Mouse (Mus musculus): ENCODE data around the gene Saa3. TPM values are rescaled to one million over a fixed set of nuclear protein-coding genes. Genes with fewer than 3 reads are reported as not detected.
A peak's percentile ranks its signal among the peaks of the same experiment; 100 is the strongest.
"Not testable (repeated sequence)": the region's sequence is repeated elsewhere in the genome, so short reads cannot be mapped to it uniquely, and the experiment has no call there.

Saa3 gene
- total RNA-seq, 2 experiments from 2014 or later = not detected

DNA sequence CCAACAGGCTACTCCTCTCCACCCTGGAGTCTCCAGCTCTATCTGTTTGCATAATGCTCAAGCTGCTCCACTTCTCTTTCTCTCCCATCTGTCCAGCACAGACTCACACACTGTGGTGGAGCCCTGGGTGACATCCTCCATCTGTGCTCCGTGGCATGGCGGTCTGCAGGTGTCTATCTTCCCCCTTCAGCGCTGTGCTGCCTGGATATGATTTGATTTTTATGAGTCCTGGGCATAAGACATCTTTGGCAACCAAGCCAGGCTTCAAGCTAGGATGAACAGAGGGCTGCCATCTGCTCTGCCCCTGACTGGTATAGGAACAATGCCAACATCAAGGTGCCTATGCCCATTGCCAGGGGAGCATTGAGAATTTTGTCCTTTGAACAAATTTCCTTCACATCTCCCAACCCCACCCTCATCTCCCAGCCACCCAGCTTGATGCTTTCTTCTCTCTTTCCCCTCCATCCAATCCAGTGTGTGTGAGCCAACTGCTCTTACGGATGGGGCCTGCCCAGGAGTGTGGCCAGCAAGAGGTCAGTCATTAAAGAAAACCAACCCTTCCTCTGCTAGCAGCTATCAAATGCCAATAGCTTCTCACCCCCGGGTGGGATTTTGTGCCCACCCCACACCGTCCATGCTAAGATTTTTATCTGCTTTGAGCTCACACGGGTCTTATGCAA lies 3.2 kb upstream of the Saa3 start:
- DNase-seq = no peak

DNA sequence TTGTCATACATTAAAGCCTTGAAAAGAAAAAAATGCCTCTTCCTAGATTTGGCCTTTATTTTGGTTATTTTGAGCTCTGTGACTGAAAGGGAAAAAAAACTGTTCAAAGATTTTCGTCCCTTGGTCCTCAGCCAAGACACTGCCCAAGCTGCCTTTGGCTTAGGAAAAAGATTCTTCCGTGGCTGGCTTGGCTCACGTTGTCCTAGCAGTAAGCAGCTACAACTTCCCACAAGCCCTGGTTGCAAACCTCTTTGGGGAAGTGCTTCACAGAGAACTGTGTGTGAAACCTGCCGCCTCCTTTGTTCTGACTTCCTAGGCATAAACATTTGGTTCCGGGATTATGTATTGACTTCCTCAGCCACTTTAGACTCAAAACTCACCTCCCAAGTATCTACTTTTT lies 1.4 kb upstream of the Saa3 start:
- DNase-seq = peak; percentile 20
- intact Hi-C loops (cut with DNase I; ENCODE audit: low total_unique reads) = loop anchor here (10.0 kb wide), 1 partner anchor 72 kb away; no protein-coding TSS in a partner anchor

More for the DNA sequence above, 3.2 kb upstream of the Saa3 start:
- intact Hi-C loops (cut with DNase I; ENCODE audit: low total_unique reads) = loop anchor here (10.0 kb wide), 1 partner anchor 74 kb away; no protein-coding TSS in a partner anchor

DNA sequence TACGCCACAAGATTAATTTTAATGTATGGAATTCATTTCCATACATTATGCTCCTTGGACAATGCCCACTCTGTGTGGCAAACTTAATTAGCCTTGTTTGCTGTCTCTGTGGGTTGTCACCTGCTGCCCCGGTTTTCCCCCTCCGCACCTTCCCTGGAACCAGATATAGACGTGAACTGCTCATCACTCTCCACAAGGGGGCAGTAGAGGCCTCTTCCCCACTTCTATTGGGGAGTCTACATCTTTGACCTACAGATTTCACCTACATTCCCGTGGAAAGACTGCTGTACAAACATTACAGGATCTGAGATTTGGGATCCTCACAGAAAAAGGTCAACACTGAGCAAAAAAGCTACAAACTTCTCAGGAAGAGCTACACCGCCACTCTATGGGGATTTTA lies 982 bp downstream of the Saa3 start:
- peak; percentile 52 for DNase-seq
- intact Hi-C loops (cut with DNase I; ENCODE audit: low total_unique reads) = loop anchor here (5.0 to 10.0 kb wide), 2 partner anchors 53 to 70 kb away; no protein-coding TSS in a partner anchor

DNA sequence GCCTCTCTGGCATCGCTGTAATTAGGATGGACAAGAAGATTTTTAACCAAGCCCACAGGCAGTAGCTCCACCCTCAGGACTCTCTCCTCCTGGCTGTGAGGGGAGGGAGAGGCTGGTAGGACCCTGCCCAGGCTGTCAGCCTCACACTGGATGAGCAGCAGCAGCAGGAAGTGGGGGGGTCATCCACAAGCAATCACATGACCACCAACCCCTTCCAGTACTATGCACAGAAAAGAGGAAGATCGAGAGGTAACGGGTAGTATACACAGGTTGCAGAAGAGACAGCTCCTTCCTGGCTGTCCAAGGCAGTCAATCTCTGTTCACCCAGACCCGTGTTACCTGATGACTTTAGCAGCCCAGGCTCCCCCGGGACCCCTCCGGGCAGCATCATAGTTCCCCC lies 3.2 kb downstream of the Saa3 start:
- no peak for DNase-seq

DNA sequence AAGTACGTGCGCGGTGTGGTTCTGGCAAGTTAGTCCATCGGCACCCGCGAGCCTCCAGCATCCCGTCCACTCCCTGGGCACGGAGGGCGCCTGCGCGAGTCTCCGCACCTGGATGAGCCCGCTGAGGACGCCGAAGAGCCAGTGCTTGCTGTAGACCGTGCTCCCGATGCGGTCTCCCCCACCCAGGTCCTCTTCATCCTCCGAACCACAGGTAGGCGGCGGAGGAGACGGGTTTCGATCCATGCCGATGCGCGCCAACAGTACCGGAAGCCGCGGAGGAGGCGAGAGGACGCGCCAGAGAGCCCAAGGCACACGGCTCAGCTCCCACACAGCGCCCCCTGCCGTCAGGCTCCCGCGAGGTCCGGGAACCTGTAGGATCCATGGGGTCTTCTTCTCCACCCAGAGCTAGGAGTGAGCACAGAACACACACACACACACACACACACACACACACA lies 5.1 kb downstream of the Saa3 start, which contains the start of gene Saal1:
Gene Saal1, minus strand, starts transcription at position 291 of the 455 bp plus-strand sequence.
- peak; percentile 86 for DNase-seq
- intact Hi-C loops (cut with DNase I; ENCODE audit: low total_unique reads) = loop anchor here (5.0 to 10.0 kb wide), 2 partner anchors 57 to 66 kb away; no protein-coding TSS in a partner anchor

More for the DNA sequence above, 3.2 kb downstream of the Saa3 start:
- intact Hi-C loops (cut with DNase I; ENCODE audit: low total_unique reads) = loop anchor here (5.0 to 10.0 kb wide), 2 partner anchors 55 to 67 kb away; no protein-coding TSS in a partner anchor

DNA sequence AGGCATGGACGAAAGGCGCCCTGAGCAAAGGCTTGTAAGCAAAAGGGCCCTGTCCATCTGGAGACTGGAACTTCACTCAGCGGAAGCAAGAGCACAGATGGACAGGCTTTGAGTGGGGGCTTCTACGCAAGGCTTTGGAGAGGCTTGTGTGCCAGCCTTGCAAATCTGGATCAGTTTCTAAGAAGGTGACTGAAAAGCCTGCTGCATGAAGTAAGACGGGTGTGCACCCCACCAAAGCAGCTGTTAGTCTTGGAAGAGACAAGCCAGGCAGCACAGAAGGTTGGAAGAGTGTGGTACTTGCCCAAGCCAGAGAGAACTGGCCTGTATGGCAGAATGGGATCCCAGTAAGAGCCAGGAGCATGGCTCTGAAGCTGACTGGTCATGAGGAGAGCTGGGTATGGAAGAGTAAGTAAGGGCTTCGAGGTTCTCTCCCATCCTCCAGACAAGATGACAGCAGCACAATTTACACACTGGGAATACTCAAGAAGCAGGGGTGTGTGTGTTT lies 14.9 kb downstream of the Saa3 start:
- no peak for DNase-seq
- intact Hi-C loops (cut with DNase I; ENCODE audit: low total_unique reads) = no loop called here

DNA sequence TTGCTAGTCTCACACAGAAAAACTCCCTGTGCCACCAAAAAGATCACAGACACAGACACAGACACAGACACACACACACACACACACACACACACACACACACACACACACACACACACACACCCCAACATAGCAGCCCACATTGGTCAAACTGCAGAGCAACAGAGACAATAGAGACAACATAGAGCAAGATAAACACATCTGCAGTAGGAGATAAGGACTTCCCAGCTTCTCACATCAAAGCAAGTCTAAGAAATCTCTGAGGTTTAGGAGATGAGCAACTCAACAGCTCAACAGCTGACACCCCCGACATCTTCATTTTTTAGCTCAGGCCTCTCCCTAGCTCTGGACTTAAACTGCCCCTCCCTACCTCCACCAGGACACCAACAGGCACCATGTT lies 18.7 kb downstream of the Saa3 start:
- intact Hi-C loops (cut with DNase I; ENCODE audit: low total_unique reads) = no loop called here
- no peak for DNase-seq

DNA sequence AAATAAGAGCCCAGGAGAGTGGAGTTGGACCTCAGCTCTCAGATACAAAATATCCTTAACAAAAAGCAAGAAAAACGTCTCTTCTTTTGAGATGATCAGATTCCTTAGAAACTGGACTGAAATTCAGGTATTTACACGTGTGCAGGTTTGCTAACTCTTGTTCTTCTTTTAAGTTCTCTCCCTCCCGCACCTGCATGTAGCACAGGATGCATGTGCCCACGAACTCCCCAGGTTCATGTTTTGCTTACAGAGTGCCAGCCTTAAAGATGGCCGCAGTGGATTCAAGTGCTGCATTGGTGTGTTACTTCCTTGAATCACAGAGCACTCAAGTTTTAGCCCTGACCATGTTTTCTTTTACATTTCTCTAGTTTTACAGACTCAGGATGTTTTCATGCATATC lies 28.7 kb downstream of the Saa3 start:
- DNase-seq = no peak
- intact Hi-C loops (cut with DNase I; ENCODE audit: low total_unique reads) = no loop called here

DNA sequence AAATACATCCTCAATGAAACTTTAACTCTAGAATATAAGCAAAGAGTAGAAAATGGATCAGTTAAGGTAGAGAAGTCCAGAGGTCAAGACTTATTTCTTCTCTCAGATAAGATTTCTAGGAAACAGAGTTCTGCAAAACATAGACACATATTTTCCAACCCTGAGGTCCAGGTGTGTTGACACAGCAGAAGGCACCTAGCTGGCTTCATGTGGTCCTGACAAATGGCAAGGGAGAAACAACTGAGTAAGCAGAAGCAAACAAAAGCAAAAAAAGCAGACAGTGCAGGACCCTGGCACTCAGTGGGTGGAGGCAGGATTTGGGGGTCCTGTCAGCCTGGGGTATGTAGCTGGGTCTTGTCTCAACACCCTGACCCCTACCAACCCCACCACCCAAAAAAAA lies 34.8 kb downstream of the Saa3 start:
- intact Hi-C loops (cut with DNase I; ENCODE audit: low total_unique reads) = no loop called here
- DNase-seq = no peak

DNA sequence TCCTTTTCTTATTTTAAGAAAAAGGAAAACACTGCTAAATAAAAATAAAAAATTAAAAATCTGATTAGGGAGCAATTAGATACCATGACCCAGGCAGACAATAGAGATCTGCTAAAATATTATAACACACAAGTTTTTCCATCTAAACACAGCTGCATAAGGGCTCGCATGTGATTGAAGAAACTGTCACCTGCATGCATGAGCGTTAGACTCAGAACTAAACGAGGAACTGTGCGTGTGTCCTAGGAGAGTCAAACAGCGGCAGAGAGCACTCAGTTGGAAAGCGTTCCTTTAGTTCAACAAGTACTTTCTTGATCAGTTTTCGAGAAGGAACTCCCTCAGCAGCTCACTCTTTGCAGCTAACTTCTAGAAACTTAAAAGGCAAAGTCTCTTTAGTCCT lies 36.5 kb downstream of the Saa3 start:
- intact Hi-C loops (cut with DNase I; ENCODE audit: low total_unique reads); DNase-seq: not testable (repeated sequence)

DNA sequence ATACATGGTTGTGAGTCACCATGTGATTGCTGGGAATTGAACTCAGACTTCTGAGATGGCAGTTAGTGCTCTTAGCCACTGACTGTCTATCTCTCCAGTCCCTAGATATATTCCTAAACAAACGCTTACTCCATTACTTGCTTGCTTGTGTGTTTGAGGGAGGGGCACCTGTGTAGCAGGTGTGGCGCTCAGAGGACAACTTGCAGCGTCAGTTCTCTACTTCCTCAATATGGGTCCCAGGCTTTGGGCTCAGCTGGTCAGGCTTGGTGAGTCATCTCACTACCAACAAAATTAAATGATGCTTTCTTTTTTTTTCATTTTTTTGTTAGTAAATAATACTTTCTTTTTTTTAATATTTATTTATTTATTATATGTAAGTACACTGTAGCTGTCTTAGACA lies 37.1 kb downstream of the Saa3 start:
- intact Hi-C loops (cut with DNase I; ENCODE audit: low total_unique reads) = no loop called here
- DNase-seq = no peak

DNA sequence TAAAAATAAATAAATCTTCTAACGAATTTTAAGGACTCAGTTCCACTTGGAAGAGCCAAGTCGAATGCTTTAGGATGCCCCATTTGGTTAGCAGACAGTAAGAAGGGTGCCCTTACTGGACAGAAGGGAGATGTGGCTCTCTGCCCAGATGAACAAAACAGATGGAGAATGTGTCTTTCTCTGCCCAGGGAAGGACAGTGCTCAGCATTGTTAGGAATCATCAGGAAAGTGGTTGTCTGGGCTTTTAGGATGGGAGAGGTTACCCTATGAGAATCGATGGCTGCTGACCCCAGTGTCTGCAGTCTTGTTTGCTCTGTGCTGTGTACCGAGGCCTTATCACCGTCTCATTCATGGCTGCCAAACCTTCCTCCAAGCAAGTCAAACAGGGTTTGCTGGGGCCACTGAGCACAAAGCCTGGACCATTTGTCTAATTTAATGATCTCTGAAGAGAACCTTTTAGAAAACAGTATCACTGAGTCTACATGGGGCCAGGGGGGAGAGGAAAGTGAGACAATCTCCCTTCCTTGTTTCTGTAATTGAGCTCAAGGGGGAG lies 38.6 kb downstream of the Saa3 start:
- intact Hi-C loops (cut with DNase I; ENCODE audit: low total_unique reads) = no loop called here
- no peak for DNase-seq

DNA sequence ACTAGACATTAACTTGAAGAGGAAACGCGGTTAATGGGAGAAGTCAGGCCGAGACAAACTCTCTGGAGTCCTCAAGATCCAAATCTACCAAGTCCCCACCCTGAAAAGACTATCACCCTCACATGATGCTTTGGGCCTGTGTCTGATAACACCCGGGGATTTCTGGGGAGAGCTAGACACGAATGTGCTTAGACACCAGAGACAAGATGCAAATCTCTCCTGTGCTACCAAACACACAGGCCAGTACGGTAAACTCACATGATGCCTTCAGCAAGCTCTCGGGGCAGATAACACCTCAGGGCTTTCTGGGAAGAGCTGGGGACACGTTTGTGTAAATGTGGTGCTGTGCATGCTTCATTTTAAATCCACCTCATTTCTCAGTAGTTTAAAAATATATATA lies 39.6 kb downstream of the Saa3 start:
- intact Hi-C loops (cut with DNase I; ENCODE audit: low total_unique reads) = no loop called here
- no peak for DNase-seq

DNA sequence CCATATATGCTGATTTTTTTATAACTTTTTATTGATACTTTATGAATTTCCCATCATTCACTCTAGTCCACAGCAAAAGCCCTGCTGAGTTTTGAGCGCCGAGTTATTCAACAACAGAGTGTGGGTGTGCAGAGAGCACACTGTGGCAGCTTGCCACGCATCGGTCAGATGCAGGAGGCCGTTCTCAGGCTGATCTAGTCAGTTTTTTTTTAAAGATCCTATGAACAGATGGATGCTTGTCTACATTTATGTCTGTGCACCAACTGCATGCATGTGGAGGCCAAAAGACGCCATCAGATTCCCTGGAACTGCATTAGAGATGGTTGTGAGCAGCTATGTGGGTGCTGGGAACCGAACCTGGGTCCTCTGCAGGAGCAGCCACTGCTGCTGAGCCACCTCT lies 40.4 kb downstream of the Saa3 start:
- intact Hi-C loops (cut with DNase I; ENCODE audit: low total_unique reads) = no loop called here
- no peak for DNase-seq

DNA sequence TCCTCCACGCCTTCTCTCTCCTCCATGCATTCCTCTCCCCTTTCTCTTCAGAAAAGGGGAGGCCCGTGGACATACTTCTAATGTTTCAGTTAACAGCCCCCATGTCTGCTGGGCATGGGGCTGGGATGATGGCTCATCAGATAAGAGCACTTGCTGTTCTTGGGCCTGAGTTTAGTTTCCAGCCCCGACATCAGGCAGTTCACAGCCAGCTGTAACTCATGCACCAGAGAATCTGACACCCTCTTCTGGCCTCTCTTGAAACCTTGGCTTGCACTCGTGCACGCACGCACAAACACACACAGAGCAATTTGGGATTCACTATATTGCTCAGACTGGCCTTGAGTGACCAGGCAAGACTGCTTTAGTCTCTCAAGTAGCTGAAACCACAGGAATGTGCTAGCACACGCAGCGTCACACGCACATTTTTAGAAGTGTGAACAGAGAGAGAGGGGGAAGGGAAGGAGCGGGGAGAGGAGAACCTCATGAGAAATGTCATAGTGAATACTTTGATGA lies 43.3 kb downstream of the Saa3 start, which contains the start of gene Tph1:
Gene Tph1, minus strand, starts transcription at position 378 of the 513 bp plus-strand sequence.
- no peak for DNase-seq
- intact Hi-C loops (cut with DNase I; ENCODE audit: low total_unique reads) = no loop called here

DNA sequence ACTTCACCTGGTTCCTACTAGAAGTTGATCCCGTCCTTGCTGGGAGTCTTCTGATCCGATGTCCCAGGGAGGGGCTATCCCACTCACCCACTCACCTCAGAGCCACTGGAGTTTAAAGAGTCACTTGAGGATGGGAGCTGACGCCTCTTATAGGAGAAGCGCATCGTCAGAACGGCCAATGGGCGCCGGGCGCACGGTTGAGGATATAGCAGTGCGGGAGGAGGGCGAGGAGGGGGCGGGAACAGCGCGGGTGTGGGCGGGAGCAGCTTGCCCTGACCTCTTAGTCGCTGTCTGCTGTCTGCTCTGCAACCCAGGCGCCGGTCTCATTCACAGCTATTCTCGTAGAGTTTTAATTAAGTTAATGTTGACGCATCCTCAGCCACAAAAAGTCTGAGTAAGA lies 48.2 kb downstream of the Saa3 start:
- intact Hi-C loops (cut with DNase I; ENCODE audit: low total_unique reads) = no loop called here
- no peak for DNase-seq

DNA sequence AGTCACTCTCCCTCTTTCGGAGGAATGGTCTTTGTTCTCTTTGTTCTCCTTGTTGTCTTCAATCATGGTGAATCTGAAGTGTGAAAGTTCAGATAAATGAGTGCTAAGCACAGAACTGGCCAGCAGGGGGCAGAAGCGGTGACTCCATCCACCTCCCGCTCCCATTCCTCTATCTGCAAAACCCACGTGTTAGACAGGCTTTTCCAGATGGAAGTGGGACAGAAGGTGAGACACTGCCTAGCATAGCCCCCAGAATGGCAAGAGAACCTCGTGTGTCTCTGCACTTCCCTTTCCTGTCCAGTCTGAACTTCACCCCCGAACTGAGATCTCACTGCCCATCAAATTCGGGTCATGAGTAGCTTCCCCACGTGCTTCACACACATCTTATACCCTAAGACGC lies 50.3 kb downstream of the Saa3 start:
- intact Hi-C loops (cut with DNase I; ENCODE audit: low total_unique reads) = no loop called here
- peak; percentile 15 for DNase-seq

Measured in gastrocnemius, postnatal 14 days (tissue).